Mouse (Mus musculus): ENCODE measurements around the gene Ttc5. TPM values are rescaled to one million over a fixed set of nuclear protein-coding genes. Genes with fewer than 3 reads are reported as not detected.
"Not testable (repeated sequence)": the region's sequence is repeated elsewhere in the genome, so short reads cannot be mapped to it uniquely, and the experiment has no call there.

Gene Ttc5
- total and polyA plus RNA-seq, 3 experiments = 24.2 to 28.1 TPM; not detected in 1

DNA sequence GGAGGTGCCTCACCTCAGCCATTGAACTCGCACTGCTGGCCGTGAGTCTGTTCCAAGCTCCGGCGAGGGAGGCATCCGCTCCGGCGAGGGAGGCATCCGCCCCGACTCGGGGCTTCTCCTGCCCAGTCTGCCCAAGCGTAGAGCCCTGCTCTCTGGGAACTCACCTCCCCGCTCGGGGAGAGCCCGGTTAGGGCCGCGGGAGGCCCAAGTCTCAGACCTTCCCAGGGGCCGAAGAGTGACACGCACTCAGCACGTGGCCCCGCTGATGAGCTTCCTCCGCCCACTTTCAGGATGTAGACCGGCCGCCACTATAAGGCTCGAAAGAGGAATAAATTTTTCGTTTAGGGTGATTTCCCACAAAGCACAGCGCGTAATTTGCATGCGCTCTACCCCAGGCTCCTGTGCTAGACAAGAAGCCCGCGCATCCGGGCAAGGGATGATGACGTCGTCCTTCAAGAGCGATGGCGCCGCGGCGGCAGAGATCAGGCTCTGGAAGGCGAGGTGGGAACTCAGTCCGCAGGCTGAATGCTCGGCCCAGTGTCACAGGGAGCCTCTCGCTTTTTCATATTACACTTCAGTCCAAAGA is 22.3 kb upstream of the Ttc5 start, which contains the start of the genes Ccnb1ip1 and Parp2 (continued):
- TF ChIP-seq BHLHE40 (IDR thresholded peaks at IDR 0.05; ENCODE audit: borderline replicate concordance, low read depth, low read length) (peak; percentile 72; the same call in 1 of the 2 replicates), TBP (IDR thresholded peaks at IDR 0.05; ENCODE audit: low read depth, low read length) (peak; percentile 99), RAD21 (IDR thresholded peaks at IDR 0.05; ENCODE audit: low read depth, low read length) (no peak)

- Histone ChIP-seq H3K27ac (ENCODE audit: control insufficient read depth, low read depth, low read length) (peak overlapping the region; percentile 49), H3K79me2 (ENCODE audit: control insufficient read depth, insufficient read depth, low read length, poor library complexity) (peaks cover 44% of the 10 kb centered on the region), H3K4me3 (ENCODE audit: control insufficient read depth in 1 of 2, insufficient read depth in 1 of 2, low read depth in 2 of 2, low read length in 2 of 2) (peak overlapping the region; percentile 53 to 63), H3K9ac (ENCODE audit: control insufficient read depth, low read depth, low read length, poor library complexity, severe bottlenecking) (peak overlapping the region; percentile 66)
- H3K4me1 ChIP-seq (ENCODE audit: control insufficient read depth in 1 of 2, insufficient read depth in 2 of 2, low read length in 2 of 2); H3K27me3 ChIP-seq (ENCODE audit: control insufficient read depth in 1 of 2, insufficient read depth in 2 of 2, low read length in 2 of 2); H3K9me3 ChIP-seq (replicated peaks; ENCODE audit: insufficient read depth, low read length); DNase-seq (ENCODE audit: low read depth, low spot score); H3K36me3 ChIP-seq (ENCODE audit: control insufficient read depth in 1 of 2, insufficient read depth in 2 of 2, low read length in 2 of 2): not testable (repeated sequence)
- TF ChIP-seq ZNF384 (IDR thresholded peaks at IDR 0.05; ENCODE audit: low read depth, low read length) (peak; percentile 88), TBP (IDR thresholded peaks at IDR 0.05; ENCODE audit: low read depth, low read length) (peak; percentile 69)
Measured at GRCm38 (mm10) chr14:50806469-50806868, 21.1 kb upstream of the Ttc5 start.

GRCm38 (mm10) chr14:50804683-50805082 is 19.4 kb upstream of the Ttc5 start:
- Histone ChIP-seq H3K9ac (ENCODE audit: control insufficient read depth, low read depth, low read length, poor library complexity, severe bottlenecking) (peak overlapping the region; percentile 97), H3K9me3 (replicated peaks; ENCODE audit: insufficient read depth, low read length) (no peaks in the 10 kb centered on the region), H3K27me3 (ENCODE audit: control insufficient read depth in 1 of 2, insufficient read depth in 2 of 2, low read length in 2 of 2) (no peaks in the 10 kb centered on the region), H3K4me1 (ENCODE audit: control insufficient read depth in 1 of 2, insufficient read depth in 2 of 2, low read length in 2 of 2) (peaks cover 0 to 9% of the 10 kb centered on the region in 2 experiments; a peak in 1 of 4 replicates), H3K79me2 (ENCODE audit: control insufficient read depth, insufficient read depth, low read length, poor library complexity) (peaks cover 59% of the 10 kb centered on the region), H3K36me3 (ENCODE audit: control insufficient read depth in 1 of 2, insufficient read depth in 2 of 2, low read length in 2 of 2) (peaks cover 12 to 20% of the 10 kb centered on the region in 2 experiments; a peak in 3 of 4 replicates), H3K4me3 (ENCODE audit: control insufficient read depth in 1 of 2, insufficient read depth in 1 of 2, low read depth in 2 of 2, low read length in 2 of 2) (peak overlapping the region; percentile 86 to 97), H3K27ac (ENCODE audit: control insufficient read depth, low read depth, low read length) (peak overlapping the region; percentile 58)
- peak; percentile 56 for DNase-seq (ENCODE audit: low read depth, low spot score)
- no peak for TF ChIP-seq ZKSCAN1 (IDR thresholded peaks at IDR 0.05; ENCODE audit: low read depth, low read length)
- 0 out of 2 replicates have a peak, but pooled peaks have one; percentile 14 for TF ChIP-seq TBP (IDR thresholded peaks at IDR 0.05; ENCODE audit: low read depth, low read length)
- TF ChIP-seq POLR2A (IDR thresholded peaks at IDR 0.05; ENCODE audit: control insufficient read depth in 1 of 2, insufficient read depth in 1 of 2, low read depth in 1 of 2, low read length in 2 of 2, poor library complexity in 1 of 2) = peak in 1 of 2 experiments; percentile 55; a peak in 1 of 4 replicates

- H3K9me3 ChIP-seq (replicated peaks; ENCODE audit: insufficient read depth, low read length) = no peaks in the 10 kb centered on the region
- peak overlapping the region; percentile 86 to 97 for H3K4me3 ChIP-seq (ENCODE audit: control insufficient read depth in 1 of 2, insufficient read depth in 1 of 2, low read depth in 2 of 2, low read length in 2 of 2)
- peak; percentile 79 for DNase-seq (ENCODE audit: low read depth, low spot score)
- peak overlapping the region; percentile 58 for H3K27ac ChIP-seq (ENCODE audit: control insufficient read depth, low read depth, low read length)
- TF ChIP-seq GABPA (IDR thresholded peaks at IDR 0.05; ENCODE audit: low read depth, low read length) = no peak
- TF ChIP-seq CTCF (IDR thresholded peaks at IDR 0.05 in 2 of 3, conservative IDR thresholded peaks at IDR 0.05 in 1 of 3; ENCODE audit: control insufficient read depth in 1 of 3, insufficient read depth in 1 of 3, low read depth in 2 of 3, low read length in 3 of 3, poor library complexity in 1 of 3, severe bottlenecking in 1 of 3) = peak in 2 of 3 experiments; percentile 38 to 53; a peak in 3 of 6 replicates
- TF ChIP-seq NELFE (IDR thresholded peaks at IDR 0.05; ENCODE audit: low read depth, low read length) = no peak
- peak; percentile 61; the same call in 1 of the 2 replicates for TF ChIP-seq TBP (IDR thresholded peaks at IDR 0.05; ENCODE audit: low read depth, low read length)
- no peak for TF ChIP-seq TCF12 (IDR thresholded peaks at IDR 0.05; ENCODE audit: low read depth, low read length)
- TF ChIP-seq ETS1 (IDR thresholded peaks at IDR 0.05; ENCODE audit: low read depth, low read length) = no peak
- no peak for TF ChIP-seq KAT2A (conservative IDR thresholded peaks at IDR 0.05; ENCODE audit: low read depth, low read length)
- peak in 1 of 2 experiments; percentile 14; a peak in 1 of 4 replicates for TF ChIP-seq POLR2A (IDR thresholded peaks at IDR 0.05; ENCODE audit: control insufficient read depth in 1 of 2, insufficient read depth in 1 of 2, low read depth in 1 of 2, low read length in 2 of 2, poor library complexity in 1 of 2)
- TF ChIP-seq ZC3H11A (IDR thresholded peaks at IDR 0.05; ENCODE audit: low read depth, low read length) = no peak
- TF ChIP-seq RCOR1 (IDR thresholded peaks at IDR 0.05; ENCODE audit: low read depth, low read length) = no peak
- no peak for TF ChIP-seq ELF1 (IDR thresholded peaks at IDR 0.05; ENCODE audit: low read depth, low read length)
- no peak for TF ChIP-seq POLR2AphosphoS5 (IDR thresholded peaks at IDR 0.05; ENCODE audit: borderline replicate concordance, low read depth, low read length)
- TF ChIP-seq SIN3A (IDR thresholded peaks at IDR 0.05; ENCODE audit: low read length) = no peak
- peak overlapping the region; percentile 97 for H3K9ac ChIP-seq (ENCODE audit: control insufficient read depth, low read depth, low read length, poor library complexity, severe bottlenecking)
- no peaks in the 10 kb centered on the region for H3K27me3 ChIP-seq (ENCODE audit: control insufficient read depth in 1 of 2, insufficient read depth in 2 of 2, low read length in 2 of 2)
- peaks cover 0 to 12% of the 10 kb centered on the region in 2 experiments; a peak in 2 of 4 replicates for H3K4me1 ChIP-seq (ENCODE audit: control insufficient read depth in 1 of 2, insufficient read depth in 2 of 2, low read length in 2 of 2)
- H3K36me3 ChIP-seq (ENCODE audit: control insufficient read depth in 1 of 2, insufficient read depth in 2 of 2, low read length in 2 of 2) = peaks cover 14 to 29% of the 10 kb centered on the region in 2 experiments
- peaks cover 55% of the 10 kb centered on the region for H3K79me2 ChIP-seq (ENCODE audit: control insufficient read depth, insufficient read depth, low read length, poor library complexity)
Measured at GRCm38 (mm10) chr14:50802843-50803562, 17.7 kb upstream of the Ttc5 start.

Measured in MEL (cell line).